Mouse (Mus musculus) embryonic fibroblast, embryonic 13.5 days (primary cell): Measurements from ENCODE around the gene Cnr1. TPM values are rescaled to one million over a fixed set of nuclear protein-coding genes. Genes with fewer than 3 reads are reported as not detected.

Experiments
- H3K27ac ChIP-seq: 2 replicates; pipeline ENCODE4 v1.5.1; 2012; ENCODE audit warnings: low read length, control low read depth, inconsistent platforms; ENCODE audit not compliant: insufficient read depth
- H3K4me1 ChIP-seq: 2 replicates; pipeline ENCODE4 v1.6.1; 2011; ENCODE audit warnings: low read length; ENCODE audit not compliant: control insufficient read depth, insufficient read depth
- H3K4me3 ChIP-seq: 2 replicates; pipeline ENCODE4 v1.5.1; 2011; ENCODE audit warnings: mild to moderate bottlenecking, control low read depth, low read length; ENCODE audit not compliant: insufficient read depth
- CTCF ChIP-seq: IDR thresholded peaks from 2 replicates; pipeline ENCODE4 v1.5.1; 2011; ENCODE audit warnings: mild to moderate bottlenecking, control low read depth, low read length, moderate library complexity, borderline replicate concordance; ENCODE audit not compliant: insufficient read depth
- POLR2A ChIP-seq: IDR thresholded peaks from 2 replicates; pipeline ENCODE4 v1.6.1; 2011; ENCODE audit warnings: low read depth, mild to moderate bottlenecking, control low read depth, low read length, moderate library complexity
- polyA plus RNA-seq: library from polyadenylated mRNA; stranded (reverse); fragments of >200 nt; gene quantifications from 2 replicates; pipeline ENCODE4 v1.2.4, GENCODE M21; 2011; ENCODE audit warnings: low read depth; ENCODE audit not compliant: missing spikeins, insufficient read length

Cnr1 gene
- polyA plus RNA-seq, 1 experiment = 1.1 TPM

GRCm38 (mm10) chr4:33988466-33989089 is 64.2 kb downstream of the Cnr1 start:
- no peak overlapping the region for H3K27ac ChIP-seq
- no peaks in the 10 kb centered on the region for H3K4me1 ChIP-seq
- no peak for TF ChIP-seq POLR2A
- no peak for TF ChIP-seq CTCF
- no peak overlapping the region for H3K4me3 ChIP-seq

DNA sequence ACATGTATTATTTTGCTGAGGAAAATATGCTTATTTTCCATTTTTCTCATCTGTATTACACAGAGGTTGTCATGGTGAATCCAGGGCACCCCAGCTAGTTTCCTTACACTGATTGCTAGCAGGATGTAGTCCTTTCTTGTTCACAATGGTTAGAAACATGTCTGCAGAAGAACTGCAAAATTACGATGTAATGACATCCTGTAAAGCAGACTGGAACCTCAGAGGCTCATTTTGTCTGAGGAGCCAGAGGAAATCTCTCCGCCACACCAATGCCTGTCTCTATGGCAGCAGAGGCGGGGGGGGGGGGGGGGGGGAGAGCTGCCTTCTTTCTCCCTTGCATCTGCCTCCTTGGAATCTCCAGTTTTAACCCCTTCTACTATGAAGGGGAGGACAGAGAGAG is 68.3 kb downstream of the Cnr1 start:
- no peak overlapping the region for H3K27ac ChIP-seq
- no peak for TF ChIP-seq POLR2A
- TF ChIP-seq CTCF = no peak
- H3K4me3 ChIP-seq = no peak overlapping the region
- H3K4me1 ChIP-seq = no peaks in the 10 kb centered on the region

DNA sequence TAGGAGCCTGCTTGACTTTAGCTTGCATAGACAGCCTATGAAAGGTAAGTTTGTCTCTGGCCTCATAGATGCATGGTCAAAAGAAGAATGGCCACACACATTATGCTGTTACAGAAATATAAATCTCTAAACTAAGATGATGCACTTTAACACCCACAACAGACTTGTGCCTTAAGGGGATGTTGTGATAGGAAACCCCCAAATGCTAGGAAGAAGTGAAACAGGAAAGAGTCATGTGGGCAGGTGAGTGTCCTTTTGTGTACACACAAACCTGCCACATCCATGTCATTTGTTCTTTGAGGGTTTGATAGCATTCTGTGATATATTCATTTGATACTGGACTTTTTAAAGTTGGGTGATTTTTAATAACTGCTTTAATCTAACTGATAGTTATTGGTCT is 72.0 kb downstream of the Cnr1 start:
- TF ChIP-seq CTCF = no peak
- no peak for TF ChIP-seq POLR2A
- no peak overlapping the region for H3K27ac ChIP-seq

More for the DNA sequence above, 72.0 kb downstream of the Cnr1 start:
- Histone ChIP-seq H3K4me3 (no peak overlapping the region), H3K4me1 (no peaks in the 10 kb centered on the region)

Other genes with a start within 250 kb of the Cnr1 start
- gene Spaca1, start 125.6 kb downstream of the Cnr1 start, polyA plus RNA-seq = 0.68 and 0.79 TPM in 2 replicates